Mouse (Mus musculus): Measurements from ENCODE around the gene Daam1.

Gene Daam1

DNA sequence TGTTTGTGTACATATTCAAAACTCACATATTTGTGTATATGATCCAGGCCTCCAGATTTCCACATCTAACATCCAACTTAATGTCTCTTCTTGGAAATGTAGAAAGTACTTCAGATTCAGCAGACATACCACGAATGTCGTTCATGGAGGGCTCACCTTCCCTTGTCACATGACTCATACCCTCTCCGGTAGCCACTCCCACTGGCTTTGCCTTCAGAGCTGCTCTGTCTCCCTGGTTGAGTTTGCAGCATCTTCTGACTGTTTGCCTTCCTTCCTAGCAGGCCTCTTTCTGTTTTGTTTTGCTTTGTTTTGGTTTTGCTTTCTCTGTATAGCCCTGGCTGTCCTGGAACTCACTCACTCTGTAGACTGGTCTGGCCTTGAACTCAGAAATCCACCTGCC, 176.8 kb downstream of the Daam1 start:
- no peak for DNase-seq

DNA sequence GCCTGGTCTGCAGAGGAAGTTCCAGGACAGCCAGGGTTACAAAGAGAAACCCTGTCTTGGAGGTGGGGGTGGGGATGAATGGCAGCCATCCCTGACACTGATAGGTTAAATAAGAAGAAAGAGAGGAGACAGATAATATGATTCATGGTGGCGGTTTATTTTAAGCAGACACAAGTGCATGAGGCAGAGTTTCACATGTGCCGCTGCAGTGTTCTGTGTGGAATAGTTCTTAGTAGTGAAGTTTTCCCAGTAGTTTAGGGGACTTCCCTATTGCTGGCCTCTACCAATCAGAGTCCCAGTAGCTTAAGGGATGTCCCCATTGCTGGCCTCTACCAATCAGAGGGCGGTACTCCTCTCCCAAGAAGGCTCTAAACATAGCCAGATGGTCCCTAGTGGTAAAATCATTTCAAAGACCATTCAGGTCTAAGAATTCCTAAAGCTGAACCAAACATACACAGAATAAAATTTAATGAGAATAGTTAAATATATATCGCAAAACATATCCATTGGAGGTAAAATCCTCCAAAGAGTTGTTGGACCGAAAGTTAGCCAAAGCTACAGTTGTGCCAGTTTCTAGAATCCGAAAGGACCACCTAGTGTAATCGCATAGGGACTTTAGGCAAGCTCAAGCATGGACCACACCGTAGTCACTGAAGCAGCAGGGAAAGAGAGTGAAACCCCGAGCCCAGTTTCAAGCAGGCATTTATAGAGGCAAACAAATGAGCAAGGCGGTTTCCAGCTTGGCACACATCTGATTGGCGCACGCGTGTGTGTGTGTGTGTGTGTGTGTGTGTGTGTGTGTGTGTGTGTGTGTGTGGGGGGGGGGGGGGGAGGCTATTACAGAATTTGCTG, 178.4 kb downstream of the Daam1 start:
- no peak for DNase-seq

DNA sequence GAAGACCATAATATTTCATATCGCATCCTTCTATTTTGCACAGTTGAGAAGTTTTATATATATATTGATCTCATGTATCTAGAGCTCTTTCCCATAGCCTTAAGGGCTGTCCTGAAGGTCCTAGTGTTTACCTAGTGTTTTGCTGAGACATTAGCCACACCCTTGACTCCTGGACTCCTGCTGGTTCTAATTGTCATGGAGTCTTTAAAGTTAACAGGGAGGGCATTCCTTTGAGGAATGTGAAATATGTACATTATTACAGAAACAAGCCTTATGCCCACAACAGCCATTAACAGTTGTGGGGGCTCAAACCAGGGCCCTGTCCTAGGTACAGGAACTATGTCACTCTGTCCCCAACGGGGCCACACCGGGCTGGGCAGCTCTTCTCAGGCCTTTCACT, 180.5 kb downstream of the Daam1 start:
- DNase-seq: no peak

DNA sequence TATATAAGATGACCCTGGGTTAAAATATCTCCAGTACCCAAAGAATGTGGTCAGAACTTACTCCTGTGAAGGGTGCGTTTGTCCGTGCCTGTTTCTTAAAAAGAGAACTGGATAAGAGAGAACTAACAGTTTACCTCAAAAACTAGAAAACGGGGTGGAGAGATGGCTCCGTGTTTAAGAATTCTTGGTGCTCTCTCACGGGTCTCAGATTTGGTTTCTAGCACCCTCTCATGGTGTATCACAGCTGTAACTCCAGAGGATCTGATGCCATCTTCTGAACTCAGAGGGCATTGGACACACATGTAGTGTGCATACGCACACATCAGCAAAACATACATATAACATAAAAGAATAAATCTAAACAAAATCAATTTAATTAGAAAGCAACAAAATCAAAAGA, 181.2 kb downstream of the Daam1 start:
- DNase-seq: no peak

DNA sequence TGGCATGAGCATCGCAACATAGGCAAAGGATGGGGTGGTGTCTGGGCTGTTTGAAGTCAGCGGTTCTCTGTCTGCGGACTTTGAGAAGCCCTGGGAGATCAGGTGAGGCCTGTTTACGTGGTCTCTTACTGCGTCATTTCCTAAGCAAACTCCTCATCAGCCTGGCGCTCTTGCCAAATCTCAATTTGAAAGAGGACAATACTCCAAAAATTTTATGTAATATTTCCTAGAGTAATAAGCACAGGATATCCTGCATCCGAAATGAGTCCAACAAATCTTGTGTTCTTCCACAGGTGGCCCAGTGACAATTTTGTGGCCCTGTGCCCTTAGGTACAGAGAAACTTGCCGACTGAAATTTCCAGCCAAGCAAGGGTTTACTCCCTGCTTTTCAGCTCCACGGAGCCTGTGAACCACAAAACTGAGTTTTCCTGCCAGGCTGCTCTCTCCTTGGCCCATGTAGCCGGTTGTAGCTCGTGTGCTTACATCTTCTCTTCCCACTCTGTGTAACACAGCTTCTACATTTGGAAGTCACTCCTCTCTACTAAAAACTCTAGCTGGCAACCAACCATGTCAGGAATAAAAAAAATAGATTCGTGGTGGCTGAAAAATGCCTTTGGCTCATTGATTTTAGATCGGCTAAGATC, 183.0 kb downstream of the Daam1 start:
- DNase-seq: no peak

DNA sequence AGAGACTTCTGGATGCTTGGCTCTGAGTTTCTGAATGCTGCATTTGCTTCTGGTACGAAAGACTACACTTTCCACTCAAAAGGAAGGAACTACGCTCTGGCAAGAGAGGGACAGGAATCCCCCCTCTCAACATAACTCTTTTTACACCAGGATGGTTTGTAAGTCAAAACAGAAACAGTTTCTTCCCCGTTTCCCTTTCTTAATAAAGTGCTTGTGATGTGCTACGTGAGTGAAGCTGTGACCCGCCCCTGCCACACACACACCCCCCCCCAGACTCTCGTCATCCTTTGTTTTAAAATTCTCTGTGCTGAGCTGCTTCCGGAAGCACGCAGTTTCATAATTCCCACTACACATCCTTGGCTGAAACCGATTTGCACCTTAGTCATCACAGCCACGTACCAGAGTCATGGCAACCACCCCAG, 183.5 kb downstream of the Daam1 start:
- DNase-seq: no peak

DNA sequence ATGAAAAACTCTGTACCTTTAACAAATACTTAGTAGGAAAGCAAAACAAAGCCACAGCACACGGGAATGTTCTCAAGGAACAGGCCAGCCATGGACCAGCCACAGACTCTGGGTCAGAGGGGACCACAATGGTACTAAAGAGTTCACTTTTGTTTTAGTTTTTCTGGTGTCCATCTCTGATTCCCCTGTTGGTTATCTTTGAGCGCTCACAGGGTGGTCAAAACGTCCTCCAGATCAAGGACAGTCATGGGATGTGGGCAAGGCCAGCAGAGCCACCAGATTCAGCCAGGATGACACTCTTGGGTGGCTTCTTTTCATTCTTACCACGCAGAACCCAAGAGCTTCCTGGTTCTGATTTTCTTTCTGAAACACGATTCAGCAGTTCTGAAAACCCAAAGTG, 184.4 kb downstream of the Daam1 start:
- DNase-seq: no peak

DNA sequence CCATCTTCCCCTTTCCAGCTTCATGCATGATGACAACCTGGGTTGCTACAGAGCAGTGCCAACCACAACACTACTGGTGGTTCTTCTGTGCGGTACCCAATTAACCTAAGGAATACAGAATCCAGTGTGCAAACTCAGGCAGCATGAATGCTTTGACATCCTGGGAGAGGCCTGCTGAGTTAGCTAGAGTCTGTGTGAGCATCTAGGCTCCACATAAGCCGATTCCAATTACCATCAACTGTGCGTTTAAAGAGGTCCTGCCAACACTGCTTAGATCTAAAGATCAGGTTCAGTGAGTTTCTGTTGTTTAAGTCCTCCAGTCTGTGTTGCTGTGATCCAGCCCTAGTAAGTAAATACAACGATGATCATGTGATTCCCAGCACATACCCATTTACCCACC, 189.4 kb downstream of the Daam1 start:
- DNase-seq: no peak

DNA sequence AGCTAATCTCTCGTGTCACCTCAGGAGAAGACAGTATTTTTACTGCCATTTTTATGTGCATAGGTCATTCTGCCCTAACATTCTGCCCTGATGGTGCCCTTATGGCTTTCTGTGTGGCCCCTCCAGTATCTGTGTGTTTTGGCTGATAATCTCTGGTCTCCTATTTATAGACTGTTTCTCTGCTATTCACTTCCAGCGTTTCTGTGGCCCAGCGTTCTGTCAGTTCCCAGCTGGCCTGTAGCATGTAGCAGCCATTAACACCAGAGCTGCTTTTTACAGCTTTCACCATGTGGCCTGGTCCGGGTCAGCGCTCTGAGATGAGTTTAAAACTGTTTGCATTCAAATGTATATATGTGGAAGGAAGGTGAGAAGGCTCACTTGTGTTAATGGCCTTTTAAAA, 190.7 kb downstream of the Daam1 start:
- DNase-seq: no peak

DNA sequence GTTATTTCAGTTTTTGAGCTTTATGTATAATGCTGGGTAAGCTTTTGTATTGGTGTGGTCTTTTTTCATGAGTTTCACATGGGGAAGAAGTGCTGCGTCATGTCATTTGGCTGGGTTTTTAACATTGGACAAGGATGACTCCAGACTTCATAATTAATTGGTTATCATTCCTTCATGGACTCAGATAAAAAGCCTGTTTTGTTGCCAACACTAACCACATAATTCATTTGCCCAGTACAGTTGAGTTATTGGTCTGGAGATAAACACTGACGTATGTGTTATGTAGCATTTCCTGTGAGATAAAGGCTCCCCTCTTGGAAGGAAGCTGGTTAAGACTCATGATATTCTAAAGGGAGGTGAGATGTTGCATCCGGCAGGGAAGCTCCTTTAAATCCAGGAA, 191.9 kb downstream of the Daam1 start:
- no peak for DNase-seq

DNA sequence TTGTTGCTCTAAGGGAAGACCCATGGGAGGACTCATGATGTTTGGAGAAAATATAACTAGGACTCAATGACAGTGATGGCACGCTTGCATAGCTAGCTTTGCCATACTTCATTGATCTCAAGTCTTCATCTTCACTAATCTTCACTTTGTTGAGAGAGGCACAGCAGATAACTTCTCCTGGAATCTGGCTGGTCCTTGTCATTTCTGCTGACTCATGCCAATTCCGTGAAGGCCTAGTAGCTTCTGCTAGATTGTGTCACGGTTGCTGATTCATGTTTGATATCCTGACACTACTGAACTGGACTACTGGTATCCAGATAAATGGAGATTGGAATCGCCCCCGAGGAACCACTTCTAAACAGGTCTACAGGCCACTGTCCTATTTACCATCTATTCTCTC, 192.7 kb downstream of the Daam1 start:
- no peak for DNase-seq

DNA sequence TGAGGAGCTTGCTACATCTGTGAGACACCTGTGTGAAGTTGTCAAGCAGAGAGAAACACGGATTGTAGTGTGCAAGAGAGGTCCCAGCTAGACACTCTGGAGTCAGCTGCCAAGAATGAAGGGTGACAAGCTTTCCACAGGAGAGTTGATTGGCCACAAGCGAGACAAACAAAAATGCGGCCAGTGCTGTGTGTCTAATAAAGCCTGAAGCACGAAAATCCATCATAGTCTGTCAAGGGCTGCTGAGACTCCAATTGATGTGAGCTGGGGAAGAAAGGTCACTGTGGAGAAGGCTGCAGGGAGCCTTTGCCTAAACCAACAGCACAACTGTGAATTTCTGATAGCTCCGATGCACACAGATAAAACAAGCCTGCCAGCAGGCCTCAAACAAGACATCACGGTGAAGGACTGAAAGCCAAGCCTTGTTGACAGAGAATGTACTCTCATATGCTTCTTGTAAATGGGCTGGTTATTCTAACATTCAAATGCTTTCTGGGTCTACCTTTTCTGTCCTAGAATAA, 194.5 kb downstream of the Daam1 start:
- no peak for DNase-seq

DNA sequence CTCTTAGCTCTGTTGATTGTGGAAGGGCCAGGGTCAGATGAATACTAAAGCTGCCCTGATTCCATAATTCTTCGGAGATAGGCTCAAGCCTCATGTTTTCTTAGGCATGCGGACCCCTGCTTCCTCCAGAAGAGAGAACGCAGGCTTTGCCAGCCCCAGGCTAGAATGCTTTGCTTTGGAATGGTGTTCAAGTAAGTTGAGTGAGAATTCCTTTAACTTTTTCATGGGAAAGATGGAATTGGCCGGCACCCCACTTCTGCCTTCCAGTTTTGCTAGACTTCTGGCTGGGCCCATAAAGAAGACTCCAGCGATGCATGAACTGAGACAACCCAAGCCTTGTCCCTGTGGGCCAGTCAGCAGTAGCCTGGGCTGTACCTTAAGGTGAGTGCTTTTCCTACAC, 200.3 kb downstream of the Daam1 start:
- DNase-seq: no peak

DNA sequence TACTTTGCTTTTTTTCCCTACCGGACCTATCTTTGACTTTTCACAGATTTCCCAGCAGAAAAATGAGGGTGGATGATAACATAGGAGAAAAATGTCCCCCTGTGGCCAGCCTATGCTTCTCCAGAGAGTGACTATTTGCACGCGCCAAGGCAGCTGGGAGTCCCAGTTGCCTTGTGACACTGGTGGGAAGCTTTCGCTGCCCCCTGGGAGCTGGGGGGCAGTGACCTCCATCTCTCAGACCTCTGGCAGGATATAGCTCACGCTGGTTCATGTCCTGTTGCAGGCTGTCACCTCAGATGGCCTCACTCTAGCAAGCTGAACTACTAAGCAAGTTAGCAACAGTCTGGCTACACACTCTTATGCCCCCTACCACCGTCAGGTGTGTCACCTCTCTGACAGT, 200.9 kb downstream of the Daam1 start:
- DNase-seq: no peak

DNA sequence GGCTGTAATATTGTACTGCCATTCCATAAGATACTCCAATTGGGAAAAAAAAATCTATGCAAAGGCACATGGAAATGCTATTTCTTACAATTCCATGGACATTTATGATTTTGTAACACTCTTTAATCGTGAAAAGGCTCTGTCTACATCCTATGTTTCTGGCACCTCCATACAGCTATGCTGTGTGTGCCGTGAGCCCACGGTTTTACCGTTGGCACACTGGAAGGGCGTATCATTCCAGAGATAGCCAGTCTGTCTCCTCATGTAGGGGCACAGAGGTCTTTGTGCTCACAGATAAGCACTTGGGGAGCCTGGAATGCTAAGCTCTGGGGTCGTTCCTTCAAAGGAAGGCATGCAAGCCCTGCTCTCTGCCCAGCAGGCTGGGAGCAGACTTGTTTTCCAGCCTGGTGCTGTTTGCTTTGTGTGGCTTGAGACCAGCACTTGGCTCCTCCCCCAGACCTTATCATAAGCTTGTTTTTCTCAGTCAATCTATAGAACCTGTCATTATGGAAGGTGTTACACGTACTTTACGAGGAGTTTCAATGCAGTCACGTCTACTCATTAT, 205.3 kb downstream of the Daam1 start:
- no peak for DNase-seq

DNA sequence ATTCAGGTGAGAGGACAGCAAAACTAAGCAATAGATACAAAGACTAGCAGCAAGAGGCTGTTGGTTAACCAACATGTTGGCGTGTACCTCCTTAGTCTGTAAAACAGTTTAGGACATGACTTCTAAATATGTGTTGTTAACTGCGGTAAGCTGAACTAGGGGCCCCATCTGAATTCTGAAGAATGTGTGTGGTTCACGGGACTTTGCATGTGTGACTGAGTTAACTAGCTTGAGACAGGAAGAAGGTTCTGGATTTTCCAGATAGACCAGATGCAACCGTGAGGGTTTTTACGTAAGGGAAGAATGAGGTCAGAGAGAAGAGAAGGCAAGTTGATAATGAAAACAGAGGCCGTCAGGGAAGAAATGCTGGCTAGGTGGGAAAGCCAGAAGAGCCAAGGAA, 206.2 kb downstream of the Daam1 start:
- no peak for DNase-seq

DNA sequence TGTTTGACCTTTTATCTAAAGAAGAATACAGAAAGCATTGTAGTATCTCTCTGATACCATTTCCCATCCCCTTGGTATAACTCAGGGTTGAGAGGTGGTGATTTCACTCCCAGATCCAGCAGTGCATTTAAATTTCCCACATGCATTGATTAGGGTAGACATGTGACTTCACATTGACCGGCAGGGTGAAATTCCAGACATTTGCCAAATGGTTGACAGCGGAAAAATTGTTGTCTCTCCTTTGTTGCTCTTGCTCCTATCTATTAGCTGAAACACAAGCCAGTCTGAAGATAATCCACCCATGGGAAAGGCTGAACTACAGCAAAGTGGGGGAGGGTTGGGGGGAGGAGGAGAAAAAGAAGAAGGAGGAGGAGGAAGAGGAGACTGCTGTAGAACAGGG, 208.0 kb downstream of the Daam1 start:
- DNase-seq: no peak

DNA sequence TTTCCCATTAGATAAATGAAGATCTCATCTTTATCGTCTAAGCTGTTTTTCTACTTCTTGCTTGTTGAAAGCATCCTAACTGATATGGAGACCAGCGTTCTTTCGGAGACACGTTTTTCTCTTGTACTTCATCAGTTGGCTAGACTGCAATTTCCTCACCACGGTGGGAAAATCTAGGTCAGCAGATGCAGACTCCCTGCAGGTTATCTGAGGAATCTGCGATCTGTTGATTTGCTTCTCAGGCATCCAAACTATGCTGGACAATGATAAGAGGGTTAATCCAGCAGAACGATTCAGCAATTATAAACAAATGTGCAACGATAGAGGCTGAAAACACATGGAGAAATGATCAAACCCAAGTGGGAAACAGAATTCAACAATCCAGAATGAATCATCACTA, 208.6 kb downstream of the Daam1 start:
- no peak for DNase-seq

DNA sequence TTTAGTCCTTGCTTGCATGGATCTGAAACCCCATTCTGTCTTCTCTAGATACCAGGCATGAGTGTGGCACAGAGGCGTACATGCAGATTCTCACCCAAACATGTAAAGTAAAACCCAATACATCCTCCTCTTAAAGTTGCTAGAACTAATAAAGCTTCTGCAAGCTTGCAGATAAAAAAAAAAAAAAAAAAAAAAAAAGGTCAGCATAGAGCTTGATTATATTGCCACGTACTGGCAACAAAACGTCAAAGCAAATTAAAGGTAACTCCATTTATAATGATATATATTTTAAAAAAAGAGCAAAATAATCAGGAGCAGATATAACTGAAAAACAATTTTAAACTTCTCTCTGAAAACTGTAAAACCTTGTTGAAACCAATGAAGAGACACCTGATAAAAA, 210.4 kb downstream of the Daam1 start:
- DNase-seq: no peak

Data from cerebellum, postnatal 10 days (tissue).